Mouse (Mus musculus) embryonic facial prominence, embryonic 14.5 days (tissue): ENCODE results near the gene Cdyl2. TPM values are rescaled to one million over a fixed set of nuclear protein-coding genes. Genes with fewer than 3 reads are reported as not detected.

Source experiments
- ATAC-seq: fragments of 200-750 bp; cut with Nextera tagmentation; 2 replicates; pipeline ENCODE4 v1.8.0; 2017; ENCODE audit warnings: low read depth, moderate number of reproducible peaks, moderate TSS enrichment
- DNase-seq: peaks from one replicate; pipeline ENCODE4 v3.0.0-alpha.2; 2015; ENCODE audit warnings: low spot score
- H3K27ac ChIP-seq: fragments of 300-500 bp; sonication (generic); replicated peaks from 2 replicates; pipeline ENCODE4 v1.5.1; 2014; ENCODE audit warnings: low read depth, mild to moderate bottlenecking, low read length, moderate library complexity
- H3K27me3 ChIP-seq: fragments of 300-500 bp; sonication (generic); replicated peaks from 2 replicates; pipeline ENCODE4 v1.6.1; 2014; ENCODE audit warnings: low read length; ENCODE audit not compliant: control insufficient read depth, insufficient read depth
- H3K36me3 ChIP-seq: fragments of 300-500 bp; sonication (generic); 2 replicates; pipeline ENCODE4 v1.6.1; 2014; ENCODE audit warnings: low read length, mixed read lengths; ENCODE audit not compliant: control insufficient read depth, insufficient read depth
- H3K4me1 ChIP-seq: fragments of 300-500 bp; sonication (generic); 2 replicates; pipeline ENCODE4 v1.6.1; 2014; ENCODE audit warnings: antibody characterized with exemption, low read length; ENCODE audit not compliant: control insufficient read depth, insufficient read depth
- H3K4me2 ChIP-seq: fragments of 300-500 bp; sonication (generic); 2 replicates; pipeline ENCODE4 v1.6.1; 2014; ENCODE audit warnings: low read depth, mild to moderate bottlenecking, low read length, moderate library complexity, mixed read lengths
- H3K4me3 ChIP-seq: fragments of 300-500 bp; sonication (generic); 2 replicates; pipeline ENCODE4 v1.5.1; 2014; ENCODE audit warnings: low read depth, mild to moderate bottlenecking, low read length
- H3K9ac ChIP-seq: fragments of 300-500 bp; sonication (generic); 2 replicates; pipeline ENCODE4 v1.6.1; 2014; ENCODE audit warnings: low read depth, mild to moderate bottlenecking, low read length, moderate library complexity, mixed read lengths
- H3K9me3 ChIP-seq: fragments of 300-500 bp; sonication (generic); 2 replicates; pipeline ENCODE4 v1.6.1; 2016; ENCODE audit warnings: low read length; ENCODE audit not compliant: control insufficient read depth
- WGBS: fragments of 180-500 bp; shearing (Covaris S2); extraction: QIAGEN DNeasy Blood & Tissue Kit; methylation state at CpG from one replicate; pipeline ENCODE4 v1.1.7; 2014; 5-methylcytosine and 5-hydroxymethylcytosine counted together
- polyA plus RNA-seq: library from polyadenylated mRNA; unstranded; fragments of >200 nt; fragmentation: Nextera tagmentation; extraction: Ambion mirVana; gene quantifications from 2 replicates; pipeline ENCODE4 v1.2.1, GENCODE M21; 2014

The Cdyl2 gene
- polyA plus RNA-seq, 1 experiment from 2014 or later: 9.3 TPM

DNA sequence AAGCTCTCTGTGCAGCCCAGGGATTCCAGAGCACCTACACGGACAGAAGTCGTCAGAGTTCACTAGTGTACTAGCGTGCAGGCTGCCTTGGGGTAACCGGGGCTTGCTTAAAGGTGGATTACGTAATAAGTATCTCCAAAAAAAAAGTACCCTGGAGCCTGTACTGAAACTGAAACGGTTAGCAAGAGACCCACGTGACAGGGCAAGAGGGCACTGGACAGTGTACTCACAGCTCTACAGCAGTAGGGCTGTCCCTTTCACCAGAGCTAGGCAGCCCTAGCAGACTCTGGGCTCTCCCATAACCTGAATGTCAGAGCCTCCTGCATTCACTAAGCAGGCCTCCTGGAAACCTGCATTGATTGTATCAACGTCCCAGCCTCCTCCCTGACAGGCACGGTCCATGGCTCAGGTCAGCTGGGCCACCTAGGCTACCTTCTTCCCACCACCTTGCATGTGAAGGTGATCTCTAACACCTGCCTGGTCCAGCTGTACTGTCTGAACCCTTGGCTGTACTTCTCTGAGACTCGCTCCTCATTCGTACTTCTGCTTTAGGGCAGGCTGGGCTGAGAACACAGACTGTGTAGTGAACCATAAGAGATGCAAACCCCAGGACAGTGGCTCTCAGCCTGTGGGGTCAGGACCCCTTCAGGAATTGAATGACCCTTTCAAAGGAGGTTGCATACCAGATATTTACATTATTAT, 151.3 kb downstream of the Cdyl2 start:
- no peak overlapping the region for H3K4me2 ChIP-seq
- H3K9me3 ChIP-seq: no peaks in the 10 kb centered on the region
- WGBS: 84% methylated on average over 11 of the region's 11 CpGs

DNA sequence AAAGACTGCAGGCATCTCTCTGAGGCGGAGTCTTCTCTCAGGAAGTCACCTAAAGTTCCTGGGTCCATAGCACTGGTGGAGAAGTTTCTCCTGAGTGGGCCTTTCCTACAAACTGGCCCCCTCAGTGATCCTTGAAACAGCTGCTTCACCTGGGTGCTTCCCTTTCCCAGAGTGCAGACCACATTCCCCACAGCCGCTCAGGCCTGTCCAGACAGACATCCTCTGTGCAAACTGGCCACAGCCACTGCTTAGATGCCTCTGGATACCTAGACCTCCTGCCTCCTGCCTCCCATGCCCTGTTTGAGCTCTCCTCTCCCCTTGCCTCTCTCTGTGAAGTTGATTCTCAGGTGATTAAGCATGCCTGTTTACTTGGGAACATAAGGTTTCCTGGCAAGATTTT, 156.1 kb downstream of the Cdyl2 start:
- Histone ChIP-seq H3K4me1 (no peaks in the 10 kb centered on the region), H3K9ac (no peak overlapping the region), H3K36me3 (0 out of 2 replicates have a peak, but pooled peaks cover 5% of the 10 kb centered on the region), H3K4me2 (no peak overlapping the region), H3K27ac (no peak overlapping the region), H3K4me3 (no peak overlapping the region), H3K27me3 (no peaks in the 10 kb centered on the region), H3K9me3 (no peaks in the 10 kb centered on the region)
- ATAC-seq (no peak), DNase-seq (no peak)
- WGBS: 75% methylated on average over 2 of the region's 2 CpGs

More for the DNA sequence above, 151.3 kb downstream of the Cdyl2 start:
- ATAC-seq (no peak), DNase-seq (no peak)
- no peaks in the 10 kb centered on the region; the same call in 1 of the 2 replicates for H3K36me3 ChIP-seq
- no peak overlapping the region for H3K9ac ChIP-seq
- no peak overlapping the region for H3K4me3 ChIP-seq
- no peaks in the 10 kb centered on the region for H3K4me1 ChIP-seq
- no peaks in the 10 kb centered on the region for H3K27me3 ChIP-seq
- no peak overlapping the region for H3K27ac ChIP-seq

DNA sequence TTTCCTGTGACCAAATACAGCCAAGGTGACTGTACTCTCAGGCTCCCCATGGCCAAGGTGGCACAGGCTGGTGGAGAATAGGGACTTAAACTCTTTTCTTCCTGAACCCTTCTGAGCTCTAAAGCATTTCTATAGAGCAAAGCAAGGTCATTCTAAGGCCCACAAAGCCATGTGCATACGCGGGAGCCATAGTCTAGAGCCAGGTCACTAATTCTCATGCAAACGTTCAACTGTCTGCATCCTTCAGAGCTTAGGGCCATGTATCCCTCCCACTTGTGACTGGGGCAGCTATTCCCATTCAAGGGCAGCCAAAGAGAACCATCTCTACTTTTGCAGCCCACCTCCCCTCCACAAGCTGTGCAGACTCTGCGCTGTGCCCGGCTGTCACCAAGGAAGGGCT, 159.7 kb downstream of the Cdyl2 start:
- DNase-seq (no peak), ATAC-seq (no peak)
- Histone ChIP-seq H3K36me3 (0 out of 2 replicates have a peak, but pooled peaks cover 5% of the 10 kb centered on the region), H3K27me3 (no peaks in the 10 kb centered on the region), H3K27ac (no peak overlapping the region), H3K4me3 (no peak overlapping the region), H3K4me1 (no peaks in the 10 kb centered on the region), H3K4me2 (no peak overlapping the region), H3K9me3 (no peaks in the 10 kb centered on the region), H3K9ac (no peak overlapping the region)
- 87% methylated on average over 5 of the region's 5 CpGs for WGBS

GRCm38 (mm10) chr8:116552778-116553177, 180.0 kb downstream of the Cdyl2 start:
- H3K4me3 ChIP-seq: no peak overlapping the region
- no peak overlapping the region for H3K4me2 ChIP-seq
- no peaks in the 10 kb centered on the region for H3K4me1 ChIP-seq
- no peaks in the 10 kb centered on the region for H3K9me3 ChIP-seq
- H3K36me3 ChIP-seq: no peaks in the 10 kb centered on the region
- H3K27ac ChIP-seq: no peak overlapping the region
- no peak for DNase-seq
- H3K27me3 ChIP-seq: no peaks in the 10 kb centered on the region
- H3K9ac ChIP-seq: no peak overlapping the region
- no peak for ATAC-seq
- 83% methylated on average over 3 of the region's 3 CpGs for WGBS

- Histone ChIP-seq H3K36me3 (no peaks in the 10 kb centered on the region), H3K4me2 (no peak overlapping the region), H3K4me1 (no peaks in the 10 kb centered on the region), H3K27ac (no peak overlapping the region), H3K4me3 (no peak overlapping the region), H3K9me3 (no peaks in the 10 kb centered on the region), H3K9ac (no peak overlapping the region), H3K27me3 (no peaks in the 10 kb centered on the region)
- 80% methylated on average over 6 of the region's 6 CpGs for WGBS
- ATAC-seq: no peak
- no peak for DNase-seq
These were observed 180.5 kb downstream of the Cdyl2 start for GRCm38 (mm10) chr8:116552255-116552654.

GRCm38 (mm10) chr8:116543366-116543765, 189.4 kb downstream of the Cdyl2 start:
- no peak for DNase-seq

DNA sequence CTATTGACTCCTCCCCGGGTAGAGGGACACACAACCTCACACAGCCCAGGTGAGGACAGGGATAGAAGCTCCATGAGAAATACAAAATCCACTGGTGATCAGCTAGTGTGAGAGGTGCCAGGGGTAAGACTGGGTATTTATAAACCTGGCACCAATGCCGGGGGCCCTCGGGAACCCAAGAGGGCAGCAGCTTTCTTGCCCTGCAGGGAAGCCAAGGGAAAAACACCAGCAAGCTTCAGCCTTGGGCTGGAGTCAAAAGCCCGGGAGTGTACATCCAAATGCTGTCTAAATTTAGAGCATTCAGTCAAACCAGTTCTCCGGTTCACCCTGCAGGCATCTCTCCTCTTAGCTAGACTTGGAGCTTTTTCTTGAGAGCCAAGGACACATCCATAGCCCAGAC, 189.9 kb downstream of the Cdyl2 start:
- Histone ChIP-seq H3K4me2 (no peak overlapping the region), H3K36me3 (no peaks in the 10 kb centered on the region), H3K4me1 (no peaks in the 10 kb centered on the region), H3K27ac (no peak overlapping the region), H3K4me3 (no peak overlapping the region), H3K9ac (no peak overlapping the region), H3K27me3 (no peaks in the 10 kb centered on the region), H3K9me3 (no peaks in the 10 kb centered on the region)
- 86% methylated on average over 5 of the region's 5 CpGs for WGBS
- no peak for ATAC-seq
- DNase-seq: no peak

More at GRCm38 (mm10) chr8:116543366-116543765, 189.4 kb downstream of the Cdyl2 start:
- Histone ChIP-seq H3K4me2 (no peak overlapping the region), H3K9ac (no peak overlapping the region), H3K9me3 (no peaks in the 10 kb centered on the region), H3K4me3 (no peak overlapping the region), H3K27me3 (no peaks in the 10 kb centered on the region), H3K4me1 (no peaks in the 10 kb centered on the region), H3K27ac (no peak overlapping the region), H3K36me3 (no peaks in the 10 kb centered on the region)
- WGBS: 70% methylated on average over 1 of the region's 1 CpGs
- ATAC-seq: no peak

DNA sequence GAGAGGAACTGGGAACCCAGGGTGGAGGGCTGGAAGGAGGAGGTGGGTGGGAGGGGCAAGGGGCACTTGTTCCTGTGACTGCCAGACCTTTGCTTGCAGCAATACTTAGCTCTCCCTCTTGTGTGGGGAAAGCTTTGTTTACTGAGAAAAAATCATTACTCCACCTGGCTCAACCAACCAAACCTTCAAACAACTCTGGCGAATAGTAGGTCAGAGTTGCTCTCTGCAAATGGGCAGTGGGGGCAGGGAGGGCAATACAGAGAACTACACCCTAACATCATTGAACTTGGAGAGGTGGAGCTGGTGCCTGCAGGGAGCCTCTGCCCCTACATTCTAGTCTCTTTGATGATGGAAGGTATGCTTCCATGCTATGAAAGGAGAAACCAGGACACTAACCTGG, 192.7 kb downstream of the Cdyl2 start:
- 90% methylated on average over 1 of the region's 1 CpGs for WGBS
- DNase-seq: no peak

GRCm38 (mm10) chr8:116538763-116539162, 194.0 kb downstream of the Cdyl2 start:
- Histone ChIP-seq H3K27ac (no peak overlapping the region), H3K36me3 (no peaks in the 10 kb centered on the region), H3K4me2 (no peak overlapping the region), H3K9me3 (no peaks in the 10 kb centered on the region), H3K9ac (no peak overlapping the region), H3K27me3 (no peaks in the 10 kb centered on the region), H3K4me3 (no peak overlapping the region), H3K4me1 (no peaks in the 10 kb centered on the region)
- 33% methylated on average over 7 of the region's 7 CpGs for WGBS
- ATAC-seq (peak; percentile 78; the same call in 1 of the 2 replicates), DNase-seq (peak; percentile 43)

More for the DNA sequence above, 192.7 kb downstream of the Cdyl2 start:
- no peak overlapping the region for H3K4me3 ChIP-seq
- no peaks in the 10 kb centered on the region for H3K4me1 ChIP-seq
- H3K27ac ChIP-seq: no peak overlapping the region
- H3K4me2 ChIP-seq: no peak overlapping the region
- no peak overlapping the region for H3K9ac ChIP-seq
- H3K27me3 ChIP-seq: no peaks in the 10 kb centered on the region
- ATAC-seq: no peak
- no peaks in the 10 kb centered on the region for H3K9me3 ChIP-seq
- H3K36me3 ChIP-seq: no peaks in the 10 kb centered on the region
